Mouse (Mus musculus) spleen, adult 18-20 months (tissue): ENCODE measurements around the gene Cmss1.

Source experiments
- DNase-seq, 2 experiments: peaks; one replicate each; pipeline ENCODE4 v3.0.0; 2022; ENCODE audit warnings: mixed read lengths in 2 of 2

Gene Cmss1

GRCm38 (mm10) chr16:57332301-57332700, 274.4 kb downstream of the Cmss1 start:
- no peak for DNase-seq

GRCm38 (mm10) chr16:57330111-57330510, 276.6 kb downstream of the Cmss1 start:
- DNase-seq: no peak

DNA sequence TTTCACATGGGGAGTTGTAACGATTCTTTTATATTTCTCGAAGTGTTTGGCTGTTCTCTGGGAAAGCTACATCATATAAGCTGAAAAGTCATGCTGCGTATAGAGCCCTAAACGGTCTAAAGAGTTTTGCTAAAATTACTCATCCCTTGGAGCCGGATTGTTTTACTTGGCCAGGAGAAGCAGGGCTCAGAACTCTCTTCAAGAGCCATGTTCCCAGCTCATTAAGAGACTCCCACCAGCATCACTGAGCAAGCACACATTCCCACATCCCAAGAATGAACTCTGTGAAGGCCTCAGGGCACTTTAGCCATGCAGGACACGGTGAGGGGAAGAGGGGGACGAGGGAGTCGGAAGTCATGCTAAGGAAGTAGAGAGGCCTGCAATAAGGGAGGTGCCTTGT, 277.6 kb downstream of the Cmss1 start:
- DNase-seq: no peak

DNA sequence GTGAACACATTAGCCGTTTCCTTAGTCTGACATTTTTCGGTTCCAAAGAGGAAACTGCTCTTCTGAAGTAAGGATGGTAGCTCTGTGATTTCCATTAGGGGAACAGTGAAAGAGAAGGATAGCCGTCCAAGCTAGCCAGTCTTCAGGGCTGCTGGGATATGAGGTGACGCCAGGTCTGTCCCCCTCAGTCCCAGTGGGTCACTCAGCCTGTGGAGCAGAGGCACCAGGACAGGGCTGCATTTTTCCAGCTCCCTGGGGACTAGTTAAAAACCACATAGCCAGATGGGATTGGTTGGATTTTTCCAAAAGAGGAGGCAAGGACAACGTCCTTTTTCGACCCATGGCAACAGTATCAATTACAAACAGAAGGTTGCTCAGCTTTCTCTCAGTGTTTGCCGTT, 279.7 kb downstream of the Cmss1 start:
- no peak for DNase-seq

GRCm38 (mm10) chr16:57319284-57320124, 287.2 kb downstream of the Cmss1 start:
- DNase-seq: no peak

DNA sequence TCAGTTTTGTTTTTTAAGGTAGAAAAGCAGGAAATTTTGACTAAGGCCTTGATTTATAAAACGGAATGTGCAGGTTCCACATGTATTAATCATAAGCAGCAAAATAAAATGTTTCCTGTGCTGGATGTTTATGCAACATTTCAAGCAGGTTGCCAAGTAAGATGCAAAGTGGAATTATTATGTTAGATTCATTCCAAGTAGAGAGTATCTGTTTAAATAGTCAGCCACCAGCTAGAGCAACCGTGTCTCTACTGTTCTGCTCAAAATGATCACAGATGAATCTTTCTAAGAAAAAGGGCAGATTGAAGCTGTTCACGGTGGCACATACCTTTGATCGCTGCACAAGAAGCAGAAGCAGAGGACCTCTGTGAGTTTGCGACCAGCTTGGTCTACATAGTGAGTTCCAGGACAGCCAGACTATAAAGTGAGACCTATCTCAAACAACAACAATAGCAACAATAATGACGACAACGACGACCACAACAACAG, 288.0 kb downstream of the Cmss1 start:
- no peak for DNase-seq

DNA sequence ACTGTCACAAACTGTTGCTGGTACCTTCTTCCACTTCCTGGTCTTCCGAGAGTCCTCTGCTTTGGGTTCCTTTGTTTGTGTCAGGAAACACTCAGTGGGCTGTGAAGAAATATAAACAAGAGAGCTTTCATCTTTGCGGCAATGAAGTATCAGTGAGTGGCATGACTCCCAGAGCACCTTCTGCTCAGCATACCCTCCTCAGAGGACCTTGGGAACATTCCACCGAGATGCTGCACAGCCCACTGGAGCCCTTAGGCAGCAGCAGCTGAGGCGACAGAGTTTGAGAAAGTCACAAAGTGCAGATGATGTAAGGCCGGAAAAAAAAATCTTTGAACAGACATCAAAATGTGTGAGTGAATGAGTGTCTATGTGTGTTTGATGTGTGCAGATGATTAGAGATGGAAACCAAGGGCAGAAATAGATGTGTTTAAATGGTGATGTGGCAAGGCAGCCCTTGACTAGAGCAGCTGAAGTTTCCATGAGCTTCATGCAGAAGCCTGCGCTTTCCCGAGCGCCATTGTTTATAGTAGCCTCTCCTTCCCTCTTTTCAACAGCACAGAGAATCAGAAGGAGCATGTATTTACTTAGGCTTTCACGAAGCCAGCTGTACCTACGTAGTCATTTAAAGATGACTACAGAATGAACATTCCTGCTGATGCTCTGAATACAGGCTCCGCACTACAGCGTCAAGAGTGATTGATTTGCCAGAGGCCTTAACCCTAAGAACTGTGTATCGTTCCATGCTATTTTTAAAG, 288.6 kb downstream of the Cmss1 start:
- DNase-seq: no peak

- DNase-seq: no peak
Measured at GRCm38 (mm10) chr16:57317127-57317526, 289.5 kb downstream of the Cmss1 start.

- DNase-seq: no peak
Measured at GRCm38 (mm10) chr16:57315026-57315425, 291.6 kb downstream of the Cmss1 start.

DNA sequence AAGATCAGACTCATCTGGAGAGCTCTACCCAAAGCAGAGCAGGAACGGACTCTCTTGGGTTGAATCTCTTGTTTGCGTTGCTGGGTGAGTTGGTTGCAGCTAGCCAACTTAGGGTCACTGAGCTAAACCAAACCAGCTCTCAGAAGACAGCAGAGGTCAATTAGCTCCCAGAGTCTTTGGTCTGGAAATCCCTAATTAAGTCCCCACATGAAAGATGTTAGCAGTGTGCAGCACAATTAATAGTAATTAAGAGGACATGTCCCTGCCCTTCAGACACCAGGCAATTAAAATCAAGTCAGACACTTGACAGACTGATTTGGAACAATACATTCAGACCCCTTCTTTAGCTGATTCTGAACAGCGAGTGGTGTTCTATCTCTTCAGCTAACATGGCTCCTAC, 292.4 kb downstream of the Cmss1 start:
- no peak for DNase-seq

DNA sequence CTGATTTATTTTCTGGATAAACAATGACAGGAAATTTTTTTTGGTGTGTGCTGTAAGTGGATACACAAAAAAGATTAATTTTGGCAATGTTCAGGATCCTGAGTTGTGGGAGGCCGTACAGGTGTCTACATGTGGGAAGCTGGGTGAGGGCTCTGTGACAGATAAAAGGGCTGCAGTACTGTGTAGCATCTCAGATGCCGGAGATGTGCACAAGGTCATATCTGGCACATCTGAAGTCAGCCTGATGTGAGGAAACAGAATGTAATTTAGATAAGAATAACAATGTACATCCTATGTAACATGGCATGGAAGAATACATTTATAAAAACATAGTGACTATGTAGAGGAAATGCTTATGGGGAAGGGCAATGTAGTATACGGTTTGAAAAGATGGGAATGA, 293.2 kb downstream of the Cmss1 start:
- no peak for DNase-seq

- no peak for DNase-seq
Measured at GRCm38 (mm10) chr16:57312130-57312529, 294.5 kb downstream of the Cmss1 start.

- DNase-seq: no peak
Measured at GRCm38 (mm10) chr16:57305463-57305862, 301.2 kb downstream of the Cmss1 start.

DNA sequence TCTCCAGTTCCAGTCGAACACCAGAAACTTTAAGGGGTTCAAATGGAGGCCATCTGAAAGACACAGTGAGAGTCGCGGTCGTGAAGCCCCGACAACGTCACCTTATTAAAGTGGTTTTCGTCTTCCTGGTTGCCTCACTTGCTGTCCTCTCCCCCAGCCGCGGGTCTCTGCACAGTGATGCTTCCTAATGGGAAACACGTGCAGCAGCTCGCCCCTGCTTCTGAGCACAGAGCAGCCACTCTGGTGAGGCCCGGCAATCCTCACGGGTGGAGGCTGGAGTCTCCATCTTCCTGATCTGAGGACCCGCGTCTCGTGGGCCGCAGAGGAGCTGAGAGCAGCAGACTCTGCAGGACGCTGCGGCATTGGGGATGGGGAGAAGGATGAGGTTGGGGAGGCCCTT, 302.9 kb downstream of the Cmss1 start:
- DNase-seq: no peak

DNA sequence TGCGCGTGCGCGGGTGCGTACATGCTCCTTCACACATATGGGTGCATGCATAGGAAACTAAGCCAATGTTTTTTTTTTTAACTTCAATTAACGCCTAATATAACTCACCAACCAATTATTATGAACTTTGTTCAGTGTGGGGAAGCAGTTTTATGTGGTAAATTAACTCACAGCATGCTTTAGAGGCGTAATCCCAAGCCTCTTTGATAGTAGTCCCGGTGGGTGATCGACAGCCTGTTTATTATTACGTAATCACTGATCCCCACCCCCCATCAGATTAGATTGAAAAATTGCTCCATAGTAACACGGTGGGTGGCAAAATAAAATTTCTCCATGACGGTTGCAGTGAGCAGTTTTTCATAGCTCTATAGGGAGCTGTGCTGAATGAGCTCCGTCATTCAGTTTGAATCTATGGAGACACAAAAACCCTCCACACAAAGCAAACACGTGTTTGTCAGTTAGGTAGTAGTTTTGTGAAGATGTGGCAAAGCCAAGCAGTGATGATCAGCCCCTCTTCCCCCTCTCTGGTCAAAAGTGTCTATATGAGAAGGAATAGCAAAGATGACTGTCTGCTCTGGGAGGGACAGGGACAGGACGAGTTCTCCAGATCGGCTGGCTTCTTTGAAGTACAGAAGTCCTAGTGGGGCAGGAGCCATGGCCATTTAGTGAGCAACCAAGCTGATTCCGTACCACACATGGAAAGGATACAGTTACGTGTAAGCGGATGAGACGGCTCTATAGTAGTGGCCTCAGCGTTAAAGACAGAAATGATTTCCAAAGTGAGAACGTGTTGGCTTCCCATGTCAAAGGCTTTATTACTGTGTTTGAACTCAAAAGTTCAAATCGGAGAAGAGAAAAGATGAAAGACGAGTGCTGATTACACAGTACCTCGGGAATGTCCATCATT, 303.6 kb downstream of the Cmss1 start:
- DNase-seq: no peak

DNA sequence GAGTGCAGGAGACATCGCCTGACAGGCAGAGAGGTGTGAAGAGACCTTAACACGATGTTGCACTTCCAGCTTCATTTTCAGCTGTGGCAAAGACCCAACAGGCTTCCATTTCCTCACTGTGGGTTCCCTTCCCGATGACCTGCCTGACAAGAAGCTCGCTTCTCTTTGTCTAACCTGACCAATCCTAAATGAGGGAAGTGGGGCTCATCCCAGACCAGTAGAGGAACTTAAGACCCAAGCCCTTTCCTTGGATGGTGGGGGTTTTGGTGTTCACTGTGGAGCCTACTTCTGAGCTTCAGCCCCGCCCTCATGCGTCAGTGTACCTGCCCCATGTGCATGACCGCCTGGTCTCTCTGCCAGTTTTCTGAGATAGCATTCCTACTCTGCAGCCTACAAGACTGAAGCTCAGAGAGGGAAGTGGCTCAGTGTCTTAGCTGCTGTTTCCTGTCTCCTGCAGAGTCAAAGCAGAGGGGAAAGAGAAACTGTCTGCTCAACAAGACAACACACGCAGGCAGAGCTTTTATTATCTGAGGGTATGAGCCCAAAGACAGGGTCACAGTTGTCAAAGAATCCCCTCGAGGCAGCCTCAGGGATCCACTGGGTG, 305.1 kb downstream of the Cmss1 start:
- no peak for DNase-seq

GRCm38 (mm10) chr16:57295216-57295934, 311.3 kb downstream of the Cmss1 start:
- no peak for DNase-seq

DNA sequence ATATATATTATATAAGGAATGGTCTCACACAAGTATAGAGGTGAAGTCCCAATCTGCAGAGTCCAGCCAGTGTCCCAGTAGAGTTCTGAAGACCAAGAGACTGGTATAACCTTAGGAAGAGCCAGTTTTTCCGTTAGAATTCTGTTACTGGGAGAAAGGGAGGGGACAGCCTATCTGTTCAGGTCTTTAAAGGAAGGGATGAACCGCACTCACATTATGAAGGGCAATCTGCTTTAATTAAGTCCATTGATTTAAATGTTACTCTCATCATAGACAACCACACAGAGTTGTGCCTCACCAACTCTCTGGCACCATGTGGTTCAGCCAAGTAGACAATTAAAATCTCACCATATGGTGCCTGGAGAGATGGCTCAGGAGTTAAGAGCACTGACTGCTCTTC, 313.9 kb downstream of the Cmss1 start, which contains the start of gene Tmem30c:
Gene Tmem30c, minus strand, starts transcription at position 101 of the 400 bp plus-strand sequence.
- DNase-seq: no peak

- DNase-seq: no peak
Measured at GRCm38 (mm10) chr16:57292296-57292695, 314.4 kb downstream of the Cmss1 start.

DNA sequence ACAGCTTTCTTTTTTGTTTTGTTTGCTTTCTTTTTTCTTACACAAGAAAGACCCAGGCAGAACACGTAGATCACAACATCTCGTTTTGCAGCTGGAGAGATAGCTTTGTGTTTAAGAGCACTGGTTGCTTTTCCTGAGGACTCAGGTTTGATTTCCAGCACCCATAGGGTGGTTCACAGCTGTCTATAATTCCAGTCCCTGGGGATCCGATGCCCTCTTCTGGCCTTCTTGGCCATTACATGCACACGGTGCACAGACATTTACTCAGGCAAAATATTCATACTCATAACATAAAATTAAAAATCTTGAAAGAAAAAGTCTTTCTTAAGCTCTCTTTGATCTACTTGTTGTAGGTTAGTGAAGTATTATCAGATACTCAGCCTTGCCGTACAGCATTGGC, 315.0 kb downstream of the Cmss1 start:
- DNase-seq: no peak

DNA sequence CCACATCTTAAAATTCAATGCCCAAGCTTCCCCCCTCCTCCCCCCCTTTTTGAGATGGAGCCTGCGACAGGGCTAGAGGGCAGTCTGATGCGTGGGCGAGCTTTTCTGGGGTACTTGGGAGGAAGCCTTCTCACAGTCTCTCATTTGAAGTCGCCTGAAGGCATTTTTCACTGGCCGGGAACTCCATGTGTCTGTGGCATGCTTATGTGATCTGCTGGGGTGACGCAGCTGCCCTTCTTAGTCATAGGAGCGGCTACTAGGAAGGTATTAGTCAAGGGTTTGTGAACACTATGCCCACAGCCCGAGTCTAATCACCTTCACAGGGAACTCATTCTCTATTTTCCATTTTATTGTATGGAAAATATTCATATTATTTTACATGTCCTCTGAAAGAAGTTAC, 325.2 kb downstream of the Cmss1 start:
- no peak for DNase-seq
